Mouse (Mus musculus) activated CD4-positive, CD25-positive, alpha-beta regulatory T cell, adult 4 months (primary cell): ENCODE results near the gene Hdac5. TPM values are rescaled to one million over a fixed set of nuclear protein-coding genes. Genes with fewer than 3 reads are reported as not detected.
A peak's percentile ranks its signal among the peaks of the same experiment; 100 is the strongest.

ENCODE experiments used
- ATAC-seq: one replicate; pipeline ENCODE4 v1.8.0; 2017
- polyA plus RNA-seq, 2 experiments: library from polyadenylated mRNA; unstranded; fragments of 100-300 nt; shearing (Covaris generic); gene quantifications; one replicate each; pipeline ENCODE4 v1.2.1; 2017

Gene Hdac5
- 1 to 10 TPM; 6.0 to 9.3 TPM for polyA plus RNA-seq

GRCm38 (mm10) chr11:102230006-102230741 lies at the start of gene Hdac5:
Hdac5 (minus strand) TSS chr11:102230166.
- peak; percentile 86 for ATAC-seq

- ATAC-seq = no peak
Observed at GRCm38 (mm10) chr11:102279595-102279994, 49.6 kb upstream of the Hdac5 start.

DNA sequence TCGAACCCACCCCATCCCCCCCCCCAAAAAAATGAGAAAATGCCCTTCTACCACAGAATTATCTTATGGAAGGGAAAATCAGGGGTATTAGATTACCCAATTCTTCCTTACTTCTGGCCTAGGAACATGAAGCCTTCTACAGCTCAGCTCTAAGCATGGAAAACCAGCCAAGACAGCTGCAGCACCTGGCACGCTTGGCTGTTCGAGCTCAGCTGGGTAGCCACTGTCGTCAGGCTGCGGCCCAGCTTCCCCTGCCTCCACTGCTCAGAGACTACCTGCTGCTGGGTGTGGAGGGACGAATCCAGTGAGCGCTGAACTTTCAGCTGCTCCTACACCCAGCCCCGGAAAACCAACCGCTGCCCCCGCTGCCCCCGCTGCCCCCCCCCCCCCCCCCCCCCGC lies 47.8 kb upstream of the Hdac5 start:
- ATAC-seq = no peak

DNA sequence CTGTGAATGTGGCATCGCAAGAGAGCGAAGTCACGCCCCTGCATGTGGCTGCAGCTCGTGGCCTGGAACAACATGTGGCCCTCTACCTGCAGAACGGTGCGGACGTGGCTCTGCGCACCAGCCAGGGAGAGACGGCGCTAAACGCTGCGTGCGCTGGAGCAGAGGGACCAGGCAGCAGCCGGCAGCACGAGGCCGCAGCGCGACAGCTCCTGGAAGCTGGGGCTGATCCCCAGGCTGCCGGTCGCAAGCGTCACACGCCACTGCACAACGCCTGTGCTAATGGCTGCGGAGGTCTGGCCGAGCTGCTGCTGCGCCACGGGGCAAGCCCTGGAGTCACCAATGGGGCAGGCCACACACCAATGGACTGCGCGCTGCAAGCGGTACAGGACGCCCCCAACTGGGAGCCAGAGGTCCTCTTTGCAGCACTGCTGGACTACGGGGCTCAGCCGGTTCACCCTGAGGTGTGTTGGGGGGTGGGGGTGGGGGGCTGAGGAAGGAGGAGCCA lies 46.5 kb upstream of the Hdac5 start:
- no peak for ATAC-seq

DNA sequence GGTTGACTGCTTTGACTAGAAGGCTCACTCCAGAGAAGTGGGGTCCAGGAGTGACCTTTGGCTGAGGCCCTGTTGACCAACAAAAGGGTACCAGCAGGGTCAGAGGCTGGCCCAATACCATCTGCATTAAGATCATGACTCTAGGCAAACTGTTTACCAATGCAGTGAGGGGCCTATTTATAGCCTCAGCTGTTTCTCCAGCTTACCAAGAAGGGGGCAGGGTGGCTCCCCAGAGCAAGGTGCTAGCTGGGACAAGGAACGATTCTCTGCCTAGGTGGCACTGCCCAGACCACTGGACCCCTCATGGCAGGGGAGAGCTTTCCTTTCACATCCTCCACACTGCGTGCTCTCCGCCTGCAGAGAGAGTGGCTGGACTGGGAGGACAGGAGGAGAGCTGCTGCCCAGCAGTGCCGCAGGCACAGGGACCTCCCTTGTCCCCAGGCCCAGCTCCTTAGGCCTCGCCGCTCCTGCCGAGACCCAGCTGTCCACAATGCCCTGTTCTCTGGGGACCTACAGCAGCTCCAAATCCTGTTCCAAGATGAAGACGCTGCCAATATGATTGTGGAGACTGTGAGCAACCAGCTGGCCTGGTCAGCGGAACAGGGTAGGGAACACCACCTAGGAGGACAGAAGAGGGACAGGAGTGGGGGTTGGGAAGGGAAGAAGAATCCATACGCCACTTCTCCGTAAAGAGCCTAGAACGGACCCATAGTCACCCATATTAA lies 38.7 kb upstream of the Hdac5 start, which contains the start of gene Asb16:
TSS of gene Asb16 (plus strand) at position 224 of the 725 bp plus-strand sequence.
- no peak for ATAC-seq

- ATAC-seq = no peak
Observed at GRCm38 (mm10) chr11:102267480-102267879, 37.5 kb upstream of the Hdac5 start.

GRCm38 (mm10) chr11:102266631-102267355 lies 36.8 kb upstream of the Hdac5 start:
- no peak for ATAC-seq

GRCm38 (mm10) chr11:102265816-102266215 lies 35.9 kb upstream of the Hdac5 start:
- no peak for ATAC-seq

- no peak for ATAC-seq
Observed at GRCm38 (mm10) chr11:102263211-102263610, 33.2 kb upstream of the Hdac5 start.

- ATAC-seq = no peak
Observed at GRCm38 (mm10) chr11:102258521-102258920, 28.6 kb upstream of the Hdac5 start.

- ATAC-seq = no peak
Observed at GRCm38 (mm10) chr11:102258095-102258494, 28.1 kb upstream of the Hdac5 start.

DNA sequence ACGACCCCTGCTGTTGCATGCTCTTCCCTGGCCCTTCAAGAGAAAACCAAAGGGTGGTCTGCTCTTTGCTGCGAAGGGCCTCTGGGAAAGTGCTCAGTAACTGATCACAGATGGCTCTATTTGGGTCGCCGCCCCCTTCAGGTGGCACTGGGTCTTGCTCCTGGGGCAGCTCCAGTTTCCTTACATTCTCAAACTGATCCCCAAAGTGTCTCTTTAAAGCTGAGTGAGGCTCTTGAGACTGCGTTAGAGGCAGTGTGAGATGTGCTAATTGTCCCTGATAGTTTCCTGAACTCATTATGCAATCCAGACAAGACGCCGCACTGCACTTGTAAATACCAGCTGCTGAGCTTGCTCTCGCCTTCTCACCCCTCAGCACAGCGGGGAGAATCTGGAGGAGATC lies 27.5 kb upstream of the Hdac5 start:
- ATAC-seq = no peak

- ATAC-seq = no peak
Observed at GRCm38 (mm10) chr11:102249351-102250090, 19.6 kb upstream of the Hdac5 start.

GRCm38 (mm10) chr11:102248630-102249230 lies 18.8 kb upstream of the Hdac5 start, which contains the start of gene BC030867:
BC030867 (plus strand) TSS chr11:102248882.
- peak; percentile 68 for ATAC-seq

- ATAC-seq = no peak
Observed at GRCm38 (mm10) chr11:102246871-102247270, 16.9 kb upstream of the Hdac5 start.

- no peak for ATAC-seq
Observed at GRCm38 (mm10) chr11:102246273-102246635, 16.3 kb upstream of the Hdac5 start.

GRCm38 (mm10) chr11:102245581-102246272 lies 15.8 kb upstream of the Hdac5 start:
- no peak for ATAC-seq

DNA sequence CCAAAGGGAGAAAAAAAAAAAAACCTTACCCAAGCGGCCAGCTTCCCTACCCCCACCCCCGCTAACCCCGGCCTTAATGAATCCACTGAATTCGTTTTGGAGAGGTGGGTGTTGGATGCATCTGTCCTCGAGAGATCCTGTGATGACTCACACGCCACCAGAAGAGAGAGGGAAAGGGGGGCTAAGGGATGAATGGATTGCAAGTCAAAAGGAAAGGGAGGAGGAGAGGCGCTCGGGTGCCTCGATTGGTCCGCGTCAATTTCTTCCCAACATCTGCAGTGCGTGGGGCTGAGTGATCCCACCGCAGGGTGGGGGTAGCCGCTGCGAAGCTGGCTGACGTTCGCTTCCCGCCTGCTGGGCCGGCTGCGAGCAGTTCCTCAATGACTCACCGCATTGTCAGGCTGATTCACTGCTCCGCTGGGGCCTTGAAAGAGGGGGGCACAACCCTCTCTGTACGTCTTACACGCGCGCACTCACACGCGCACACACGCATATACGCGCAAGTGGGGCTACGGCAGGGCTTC lies 15.0 kb upstream of the Hdac5 start:
- no peak for ATAC-seq

- ATAC-seq = no peak
Observed at GRCm38 (mm10) chr11:102241874-102242273, 11.9 kb upstream of the Hdac5 start.

DNA sequence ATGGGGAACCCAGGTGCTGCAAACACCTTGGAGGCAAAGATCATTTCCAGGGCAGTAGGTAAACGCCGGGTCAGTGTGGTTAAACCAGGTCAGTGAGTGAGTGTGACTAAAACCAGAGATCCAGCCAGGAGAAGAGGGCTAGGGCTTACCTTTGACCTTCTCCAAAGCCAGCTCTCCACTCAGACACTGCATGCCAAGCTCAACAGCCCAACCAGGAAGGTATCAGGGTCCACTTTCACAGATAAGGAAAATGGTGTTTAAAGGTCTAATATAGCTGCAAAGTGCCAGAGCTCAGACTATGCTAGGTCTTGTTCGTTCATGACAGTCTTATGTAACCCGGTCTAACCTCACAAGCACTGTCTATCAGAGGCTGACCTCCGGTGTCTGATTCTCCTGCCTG lies 11.3 kb upstream of the Hdac5 start:
- ATAC-seq = no peak

DNA sequence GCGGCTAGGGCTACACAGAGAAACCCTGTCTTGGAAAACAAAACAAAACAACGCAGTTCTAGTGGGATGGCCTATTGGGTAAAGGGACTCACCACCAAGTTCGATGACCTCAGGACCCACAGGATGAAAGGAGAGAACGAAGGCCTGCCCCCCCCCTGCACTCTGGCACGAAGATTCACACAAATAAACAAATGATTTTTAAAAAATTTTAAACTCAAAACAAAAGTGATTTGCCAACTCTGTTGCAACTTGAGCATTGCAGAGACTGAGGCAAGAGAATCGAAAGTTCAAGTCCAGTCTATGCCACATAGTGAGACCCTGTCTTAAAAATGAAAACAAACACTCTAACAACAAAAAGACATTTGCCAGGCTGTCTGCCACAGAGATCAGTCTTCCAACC lies 10.7 kb upstream of the Hdac5 start:
- ATAC-seq = no peak
